In the genomic region with DNA sequence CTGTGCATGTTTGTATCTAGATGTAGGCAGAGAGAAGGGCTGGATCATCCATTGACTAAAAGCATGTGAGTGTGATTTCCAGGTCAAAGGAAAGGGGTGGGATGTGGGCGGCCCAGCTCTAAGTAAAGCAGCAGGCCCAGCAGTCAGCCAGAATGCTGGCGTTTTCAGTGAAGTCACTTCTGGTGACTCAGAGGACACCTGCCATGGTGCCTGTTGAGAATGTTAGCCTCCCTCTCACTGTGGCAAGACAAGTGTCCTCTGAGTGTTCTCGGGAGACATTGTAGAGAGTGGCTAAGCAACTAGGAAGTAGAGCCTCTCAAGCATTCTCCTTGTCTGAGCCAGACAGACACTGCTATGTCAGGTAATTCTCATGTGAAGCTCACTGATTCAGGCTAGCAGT, we compare ENCODE assay signal across 16 mouse cellular contexts.
A peak's percentile ranks its signal among the peaks of the same experiment; 100 is the strongest.
DNase-seq lines count a peak whose midpoint lies in the region; ATAC-seq lines count a peak whose summit lies in the region.
"Had no signal": no experiment of that assay in that cellular context is flagged by ENCODE, and none has a peak within 500 bp of the region (broad histone marks: within the 10 kb centered on the region; RNA-seq: fewer than 3 reads in every experiment).

No protein-coding gene starts in this region.

- ATAC-seq in cerebellum, adult (ENCODE audit: insufficient number of reproducible peaks, low FRiP score, low TSS enrichment), result no peak
- ATAC-seq: forebrain, postnatal 0 days had no signal

- DNase-seq in left cerebral cortex, adult 18-20 months (ENCODE audit: low spot score in 2 of 2), result peak; percentile 40 to 48
- DNase-seq in left cerebral cortex, adult 11 months (ENCODE audit: low spot score), result no peak
- DNase-seq in right cerebral cortex, adult 2 months (ENCODE audit: low spot score in 2 of 2), result peak; percentile 49 to 58
- no peak for DNase-seq in right cerebral cortex, postnatal 4 days
- peak; percentile 30 to 32 for DNase-seq in left cerebral cortex, postnatal 36 days (ENCODE audit: low spot score in 2 of 2)
- DNase-seq in gastrocnemius, postnatal 10 days, result no peak
- DNase-seq: adrenal gland, postnatal 36 days; cerebellum, adult 11-12 months; cerebellum, postnatal 14 days; forebrain, postnatal 0 days; heart, postnatal 4 days; kidney, adult 2 months; lung, embryonic 14.5 days; thymus, adult 2 months; thymus, postnatal 4 days had no signal

- intact Hi-C loops in left cerebral cortex, postnatal 36 days (cut with DNase I), result no loop called here

Comparison
In these comparisons a context has a peak if more than half of its experiments do, and no peak if none do; other contexts are left out.
1. DNase-seq: peak in left cerebral cortex, adult 18-20 months (2 of 2), right cerebral cortex, adult 2 months (2 of 2) and left cerebral cortex, postnatal 36 days (2 of 2); none in left cerebral cortex, adult 11 months (single experiment), right cerebral cortex, postnatal 4 days (single experiment) and gastrocnemius, postnatal 10 days (single experiment).